In the genomic region with DNA sequence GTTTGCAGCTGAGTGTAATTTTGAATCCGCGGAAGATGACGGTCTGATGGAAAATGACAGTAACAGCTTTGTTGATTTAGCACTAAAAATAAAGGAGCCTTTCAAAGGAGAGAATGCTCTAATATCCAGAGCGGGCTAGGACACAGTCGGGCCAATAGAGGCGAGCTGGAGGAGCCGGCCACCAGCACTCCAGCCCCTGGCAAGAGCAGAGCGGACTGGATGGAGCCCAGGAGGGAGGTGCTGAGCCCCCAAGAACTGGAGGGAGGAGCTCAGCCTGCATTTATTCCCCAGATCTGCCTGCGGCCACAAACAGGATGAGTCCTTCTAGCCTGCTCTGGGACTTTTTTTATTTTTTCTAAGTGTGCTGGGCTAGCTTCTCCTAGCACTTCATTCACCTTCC, we compare ENCODE assay signal across 7 mouse cellular contexts.
A peak's percentile ranks its signal among the peaks of the same experiment; 100 is the strongest.
DNase-seq lines count a peak whose midpoint lies in the region; ATAC-seq lines count a peak whose summit lies in the region.

No protein-coding gene starts in this region.

- no peaks in the 10 kb centered on the region for H3K36me3 ChIP-seq in limb, embryonic 13.5 days
- H3K36me3 ChIP-seq in limb, embryonic 10.5 days: no peaks in the 10 kb centered on the region
- H3K36me3 ChIP-seq in stomach, embryonic 15.5 days: no peaks in the 10 kb centered on the region

- no peak for DNase-seq in limb, embryonic 10.5 days (ENCODE audit: low spot score)
- DNase-seq in cerebellum, postnatal 36 days: peak; percentile 8 to 14
- peak; percentile 68 for DNase-seq in gastrocnemius, postnatal 25 days
- DNase-seq in left cerebral cortex, postnatal 14 days (ENCODE audit: low spot score in 2 of 2): peak; percentile 19 to 23

- H3K27me3 ChIP-seq in limb, embryonic 13.5 days: 0 out of 2 replicates have a peak, but pooled peaks cover 5% of the 10 kb centered on the region
- no peaks in the 10 kb centered on the region for H3K27me3 ChIP-seq in limb, embryonic 10.5 days (ENCODE audit: low read depth, poor library complexity, severe bottlenecking)
- H3K27me3 ChIP-seq in stomach, embryonic 15.5 days (replicated peaks): no peaks in the 10 kb centered on the region

- WGBS in limb, embryonic 13.5 days: 33% methylated on average over 9 of the region's 9 CpGs
- WGBS in limb, embryonic 10.5 days: 62% methylated on average over 9 of the region's 9 CpGs
- 34% methylated on average over 9 of the region's 9 CpGs for WGBS in stomach, embryonic 15.5 days

- H3K4me2 ChIP-seq in limb, embryonic 13.5 days (replicated peaks): peak overlapping the region; percentile 21
- H3K4me2 ChIP-seq in stomach, embryonic 15.5 days: peak overlapping the region; percentile 9; the same call in 1 of the 2 replicates

- peak; percentile 74 for ATAC-seq in limb, embryonic 13.5 days (ENCODE audit: low FRiP score, low read depth)
- peak; percentile 76; the same call in 1 of the 2 replicates for ATAC-seq in stomach, embryonic 15.5 days (ENCODE audit: insufficient read depth, low FRiP score, low read depth)
- no peak for ATAC-seq in erythroid progenitor cell, adult 5-6 weeks (replicated peaks; ENCODE audit: low FRiP score, poor library complexity, severe bottlenecking)

- H3K4me3 ChIP-seq in limb, embryonic 13.5 days: no peak overlapping the region
- no peak overlapping the region for H3K4me3 ChIP-seq in limb, embryonic 10.5 days
- H3K4me3 ChIP-seq in stomach, embryonic 15.5 days (replicated peaks): no peak overlapping the region

- no peak overlapping the region for H3K9ac ChIP-seq in limb, embryonic 13.5 days
- H3K9ac ChIP-seq in stomach, embryonic 15.5 days: no peak overlapping the region

- peaks cover 9% of the 10 kb centered on the region for H3K9me3 ChIP-seq in limb, embryonic 13.5 days
- no peaks in the 10 kb centered on the region for H3K9me3 ChIP-seq in limb, embryonic 10.5 days (replicated peaks)
- H3K9me3 ChIP-seq in stomach, embryonic 15.5 days: no peaks in the 10 kb centered on the region

- H3K4me1 ChIP-seq in limb, embryonic 13.5 days: peaks cover 15% of the 10 kb centered on the region
- H3K4me1 ChIP-seq in limb, embryonic 10.5 days: 0 out of 2 replicates have a peak, but pooled peaks cover 3% of the 10 kb centered on the region
- H3K4me1 ChIP-seq in stomach, embryonic 15.5 days: peaks cover 3% of the 10 kb centered on the region; the same call in 1 of the 2 replicates

- H3K27ac ChIP-seq in limb, embryonic 13.5 days: no peak overlapping the region; the same call in 1 of the 2 replicates
- H3K27ac ChIP-seq in limb, embryonic 10.5 days: no peak overlapping the region
- H3K27ac ChIP-seq in stomach, embryonic 15.5 days: no peak overlapping the region

- intact Hi-C loops in left cerebral cortex, postnatal 14 days (cut with DNase I): no loop called here
